Mouse (Mus musculus) liver, adult 2 months (tissue): ENCODE data around the gene Mt1. TPM values are rescaled to one million over a fixed set of nuclear protein-coding genes. Genes with fewer than 3 reads are reported as not detected.

Source experiments
- DNase-seq: peaks from one replicate; pipeline ENCODE4 v3.0.0-alpha.2; 2011; ENCODE audit warnings: low read depth, low spot score; ENCODE audit errors: extremely low read depth
- H3K27ac ChIP-seq: fragments of 200-500 bp; replicated peaks from 2 replicates; pipeline ENCODE4 v1.5.1; 2012; ENCODE audit warnings: low read depth, mild to moderate bottlenecking, control low read depth, inconsistent platforms, low read length; ENCODE audit not compliant: insufficient read depth
- H3K27me3 ChIP-seq: fragments of 200-500 bp; 2 replicates; pipeline ENCODE4 v1.6.1; 2012; ENCODE audit warnings: mild to moderate bottlenecking, moderate library complexity, low read length, inconsistent platforms; ENCODE audit not compliant: control insufficient read depth, insufficient read depth
- H3K36me3 ChIP-seq: fragments of 200-500 bp; 2 replicates; pipeline ENCODE4 v1.6.1; 2012; ENCODE audit warnings: low read length, inconsistent platforms; ENCODE audit not compliant: control insufficient read depth, insufficient read depth
- H3K4me1 ChIP-seq: fragments of 200-500 bp; 2 replicates; pipeline ENCODE4 v1.6.1; 2011; ENCODE audit warnings: low read length; ENCODE audit not compliant: control insufficient read depth, insufficient read depth
- H3K4me3 ChIP-seq: fragments of 200-500 bp; 2 replicates; pipeline ENCODE4 v1.5.1; 2011; ENCODE audit warnings: low read depth, mild to moderate bottlenecking, control low read depth, low read length, moderate library complexity; ENCODE audit not compliant: insufficient read depth
- H3K79me2 ChIP-seq: fragments of 200-500 bp; 2 replicates; pipeline ENCODE4 v1.6.1; 2012; ENCODE audit warnings: inconsistent platforms, mild to moderate bottlenecking, low read length, moderate library complexity; ENCODE audit not compliant: control insufficient read depth, insufficient read depth
- H3K9ac ChIP-seq: fragments of 200-500 bp; 2 replicates; pipeline ENCODE4 v1.6.1; 2012; ENCODE audit warnings: low read depth, mild to moderate bottlenecking, control low read depth, inconsistent platforms, low read length
- CTCF ChIP-seq: fragments of 200-500 bp; IDR thresholded peaks from 2 replicates; pipeline ENCODE4 v1.5.1; 2011; ENCODE audit warnings: low read depth, low read length, control low read depth
- POLR2A ChIP-seq: fragments of 200-500 bp; IDR thresholded peaks from 2 replicates; pipeline ENCODE4 v1.6.1; 2011; ENCODE audit warnings: low read length, control low read depth; ENCODE audit not compliant: insufficient read depth; ENCODE audit errors: extremely low read depth
- WGBS: fragments of 180-500 bp; shearing (Covaris S2); methylation state at CpG from one replicate; pipeline ENCODE4 v1.1.7; 2018; 5-methylcytosine and 5-hydroxymethylcytosine counted together
- polyA plus RNA-seq: library from polyadenylated mRNA; depleted of rRNA; stranded (reverse); fragments of >200 nt; gene quantifications from 2 replicates; pipeline ENCODE4 v1.2.3, GENCODE M21; 2012; rRNA removed
- total RNA-seq: library from RNA; depleted of rRNA; stranded (reverse); fragments of >200 nt; gene quantifications from 2 replicates; pipeline ENCODE4 v1.2.3, GENCODE M21; 2014; rRNA removed

The Mt1 gene
- total and polyA plus RNA-seq, 2 experiments: 270 to 388 TPM

DNA sequence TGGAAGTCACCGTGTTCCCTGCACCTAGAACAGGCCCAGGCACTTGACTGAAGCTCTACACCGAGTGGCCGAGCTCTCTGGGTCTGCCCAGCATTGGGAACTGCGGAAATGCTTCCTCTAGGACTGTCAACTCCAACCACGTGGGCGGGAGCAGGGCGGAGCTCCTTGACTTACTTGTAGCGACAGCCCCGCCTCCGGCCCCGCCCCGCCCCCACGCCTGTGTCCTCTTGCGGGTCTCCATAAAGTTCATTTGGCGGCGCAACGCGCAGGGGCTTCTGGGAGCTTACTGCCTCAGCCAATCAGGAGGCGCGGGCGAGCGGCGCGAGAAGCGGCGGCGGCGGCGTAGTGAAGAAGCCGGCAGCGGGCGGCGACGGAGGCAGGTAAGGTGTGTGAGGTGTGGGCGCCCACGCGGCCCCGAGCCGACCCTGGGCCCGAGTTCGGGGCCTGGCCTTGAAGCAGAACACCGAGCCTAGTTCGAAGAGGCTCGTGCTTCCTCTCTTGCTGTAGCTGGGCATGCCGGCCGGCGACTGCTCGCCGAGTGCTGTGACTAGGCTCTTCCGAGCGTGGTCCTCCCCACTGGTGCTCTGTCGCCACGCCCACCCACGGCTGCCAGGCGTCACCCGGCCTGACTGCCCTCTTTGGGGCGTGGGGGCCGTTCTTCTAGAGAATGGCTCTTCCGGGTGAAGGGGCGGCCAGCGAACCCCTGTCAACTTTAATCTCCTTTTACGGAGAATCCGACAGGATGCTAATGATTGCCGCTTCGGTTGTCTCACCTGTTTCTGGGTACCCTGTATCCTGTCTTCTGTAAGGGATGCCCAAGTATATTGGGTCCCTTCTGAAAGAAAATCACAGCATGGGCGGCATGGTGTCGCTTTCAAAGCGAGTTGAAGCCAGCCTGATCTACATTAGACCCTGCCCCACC is 35.6 kb downstream of the Mt1 start, which contains the start of gene Nup93:
TSS of gene Nup93 (plus strand) at position 313 of the 922 bp plus-strand sequence.
- Histone ChIP-seq H3K79me2 (peaks cover 4% of the 10 kb centered on the region), H3K36me3 (no peaks in the 10 kb centered on the region), H3K27ac (peak within 1 kb of the TSS; percentile 69), H3K4me3 (peak within 1 kb of the TSS; percentile 87), H3K27me3 (no peaks in the 10 kb centered on the region), H3K9ac (peak within 1 kb of the TSS; percentile 76), H3K4me1 (peaks cover 5% of the 10 kb centered on the region; the same call in 1 of the 2 replicates)
- DNase-seq: peak; percentile 89
- under 1% methylated on average over 68 of the region's 68 CpGs for whole genome bisulfite sequencing
- TF ChIP-seq POLR2A (no peak), CTCF (no peak)

DNA sequence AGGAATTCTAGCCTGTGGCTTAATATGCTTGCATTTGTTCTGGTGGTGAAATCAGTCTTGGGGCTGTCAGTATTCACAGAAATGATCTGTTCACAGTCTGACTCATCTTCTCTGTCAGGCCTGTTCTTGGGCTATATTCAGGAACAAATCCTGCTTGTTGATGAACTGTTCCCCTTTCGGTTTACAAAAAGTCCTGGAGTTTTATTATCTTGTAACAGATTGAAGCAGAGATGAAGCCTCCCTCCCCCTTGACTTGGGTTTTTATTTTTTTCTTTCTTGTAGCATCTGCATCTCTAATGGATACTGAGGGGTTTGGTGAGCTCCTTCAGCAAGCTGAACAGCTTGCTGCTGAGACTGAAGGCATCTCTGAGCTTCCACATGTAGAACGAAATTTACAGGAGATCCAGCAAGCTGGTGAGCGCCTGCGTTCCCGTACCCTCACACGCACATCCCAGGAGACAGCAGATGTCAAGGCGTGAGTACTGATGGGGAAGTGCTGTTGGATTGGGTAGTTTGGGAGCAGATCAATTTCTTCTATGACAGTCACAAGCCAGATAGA is 48.6 kb downstream of the Mt1 start:
- Histone ChIP-seq H3K79me2 (no peaks in the 10 kb centered on the region), H3K4me3 (no peak overlapping the region), H3K9ac (no peak overlapping the region), H3K36me3 (peaks cover 7% of the 10 kb centered on the region; the same call in 1 of the 2 replicates), H3K27ac (no peak overlapping the region), H3K27me3 (no peaks in the 10 kb centered on the region), H3K4me1 (no peaks in the 10 kb centered on the region)
- TF ChIP-seq CTCF (no peak), POLR2A (no peak)
- DNase-seq: no peak
- 92% methylated on average over 7 of the region's 7 CpGs for WGBS

Other genes with a start within 250 kb of the Mt1 start
- gene Amfr, start 166.2 kb upstream of the Mt1 start, total RNA-seq: 239 and 281 TPM in 2 replicates
- gene Amfr, start 166.2 kb upstream of the Mt1 start, polyA plus RNA-seq: 263 and 284 TPM in 2 replicates
- gene Nudt21, start 142.1 kb upstream of the Mt1 start, total RNA-seq: 16.7 and 24.0 TPM in 2 replicates
- gene Nudt21, start 142.1 kb upstream of the Mt1 start, polyA plus RNA-seq: 26.9 and 31.4 TPM in 2 replicates
- gene Ogfod1, start 141.9 kb upstream of the Mt1 start, total RNA-seq: 7.2 and 8.0 TPM in 2 replicates
- 3.3 and 4.1 TPM in 2 replicates for gene Ogfod1, start 141.9 kb upstream of the Mt1 start, polyA plus RNA-seq
- 2.5 and 2.9 TPM in 2 replicates for gene Bbs2, start 80.2 kb upstream of the Mt1 start, total RNA-seq
- gene Bbs2, start 80.2 kb upstream of the Mt1 start, polyA plus RNA-seq: 2.2 and 3.0 TPM in 2 replicates
- not detected in 2 replicates for gene Mt4, start 41.9 kb upstream of the Mt1 start, total RNA-seq
- not detected in 2 replicates for gene Mt4, start 41.9 kb upstream of the Mt1 start, polyA plus RNA-seq
- not detected in 2 replicates for gene Mt3, start 26.5 kb upstream of the Mt1 start, total RNA-seq
- gene Mt3, start 26.5 kb upstream of the Mt1 start, polyA plus RNA-seq: 0.21 TPM in 1 of 2 replicates, not detected in the other
- gene Mt2, start 6.4 kb upstream of the Mt1 start, total RNA-seq: 120 and 122 TPM in 2 replicates
- gene Mt2, start 6.4 kb upstream of the Mt1 start, polyA plus RNA-seq: 9.4 and 162 TPM in 2 replicates
- gene Nup93, start 35.5 kb downstream of the Mt1 start, total RNA-seq: 2.3 and 3.2 TPM in 2 replicates
- 3.4 and 4.6 TPM in 2 replicates for gene Nup93, start 35.5 kb downstream of the Mt1 start, polyA plus RNA-seq
- gene Slc12a3, start 150.1 kb downstream of the Mt1 start, total RNA-seq: 0.18 and 0.47 TPM in 2 replicates
- 0.04 and 0.05 TPM in 2 replicates for gene Slc12a3, start 150.1 kb downstream of the Mt1 start, polyA plus RNA-seq
- 575 and 759 TPM in 2 replicates for gene Herpud1, start 207.4 kb downstream of the Mt1 start, total RNA-seq
- 421 and 468 TPM in 2 replicates for gene Herpud1, start 207.4 kb downstream of the Mt1 start, polyA plus RNA-seq